Mouse (Mus musculus) liver, embryonic 15.5 days (tissue): ENCODE measurements around the gene Krtap1-4. TPM values are rescaled to one million over a fixed set of nuclear protein-coding genes. Genes with fewer than 3 reads are reported as not detected.

Experiments
- ATAC-seq: fragments of 200-750 bp; cut with Nextera tagmentation; 2 replicates; pipeline ENCODE4 v1.8.0; 2017; ENCODE audit warnings: moderate number of reproducible peaks, mild to moderate bottlenecking, moderate library complexity; ENCODE audit not compliant: insufficient read depth
- H3K27ac ChIP-seq: fragments of 300-500 bp; sonication (generic); replicated peaks from 2 replicates; pipeline ENCODE4 v1.5.1; 2015; ENCODE audit warnings: mild to moderate bottlenecking, inconsistent platforms
- H3K27me3 ChIP-seq: fragments of 300-500 bp; sonication (generic); 2 replicates; pipeline ENCODE4 v1.6.1; 2015; ENCODE audit warnings: mild to moderate bottlenecking, inconsistent platforms
- H3K36me3 ChIP-seq: fragments of 300-500 bp; sonication (generic); replicated peaks from 2 replicates; pipeline ENCODE4 v1.6.1; 2015; ENCODE audit warnings: moderate library complexity, mild to moderate bottlenecking, inconsistent platforms
- H3K4me1 ChIP-seq: fragments of 300-500 bp; sonication (generic); replicated peaks from 2 replicates; pipeline ENCODE4 v1.6.1; 2015; ENCODE audit warnings: inconsistent platforms
- H3K4me2 ChIP-seq: fragments of 300-500 bp; sonication (generic); 2 replicates; pipeline ENCODE4 v1.6.1; 2015; ENCODE audit warnings: moderate library complexity, mild to moderate bottlenecking, inconsistent platforms
- H3K4me3 ChIP-seq: fragments of 300-500 bp; sonication (generic); replicated peaks from 2 replicates; pipeline ENCODE4 v1.5.1; 2015; ENCODE audit warnings: mild to moderate bottlenecking, inconsistent platforms
- H3K9ac ChIP-seq: fragments of 300-500 bp; sonication (generic); 2 replicates; pipeline ENCODE4 v1.6.1; 2015; ENCODE audit warnings: moderate library complexity, mild to moderate bottlenecking, inconsistent platforms
- H3K9me3 ChIP-seq: fragments of 300-500 bp; sonication (generic); replicated peaks from 2 replicates; pipeline ENCODE4 v1.6.1; 2016; ENCODE audit warnings: inconsistent platforms
- WGBS: fragments of 180-500 bp; shearing (Covaris S2); methylation state at CpG from one replicate; pipeline ENCODE4 v1.1.7; 2015; ENCODE audit warnings: mixed read lengths; ENCODE audit not compliant: insufficient replicate concordance; 5-methylcytosine and 5-hydroxymethylcytosine counted together
- polyA plus RNA-seq: library from polyadenylated mRNA; unstranded; fragments of >200 nt; fragmentation: Nextera tagmentation; extraction: Ambion mirVana; gene quantifications from 2 replicates; pipeline ENCODE4 v1.2.1, GENCODE M21; 2015

The Krtap1-4 gene
- polyA plus RNA-seq, 1 experiment from 2014 or later, result not detected

DNA sequence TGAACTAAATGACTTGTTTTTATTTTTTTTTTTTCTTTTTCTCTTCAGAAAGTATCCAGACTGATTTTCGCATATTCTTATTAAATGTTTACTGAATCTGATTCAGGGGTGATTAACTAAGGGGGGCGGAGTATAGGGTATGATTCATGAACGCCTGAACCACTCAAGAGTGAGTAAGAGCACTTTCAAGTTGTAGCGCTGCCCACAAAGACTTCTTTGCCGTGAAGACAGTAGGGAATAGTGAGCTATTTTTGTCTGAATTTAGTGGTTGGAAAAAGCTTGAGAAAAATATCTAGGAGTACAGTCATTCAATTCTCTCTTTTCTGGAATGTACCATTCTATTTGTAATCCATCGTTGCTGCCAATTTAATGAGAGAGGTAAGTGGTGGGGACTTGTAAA lies 1.9 kb downstream of the Krtap1-4 start:
- 67% methylated on average over 6 of the region's 6 CpGs for WGBS
- no peak overlapping the region for H3K4me3 ChIP-seq
- H3K27me3 ChIP-seq, result no peaks in the 10 kb centered on the region
- no peak overlapping the region for H3K27ac ChIP-seq
- no peaks in the 10 kb centered on the region for H3K4me1 ChIP-seq
- H3K9me3 ChIP-seq, result no peaks in the 10 kb centered on the region
- no peak overlapping the region for H3K4me2 ChIP-seq
- no peaks in the 10 kb centered on the region for H3K36me3 ChIP-seq
- no peak for ATAC-seq
- H3K9ac ChIP-seq, result no peak overlapping the region

DNA sequence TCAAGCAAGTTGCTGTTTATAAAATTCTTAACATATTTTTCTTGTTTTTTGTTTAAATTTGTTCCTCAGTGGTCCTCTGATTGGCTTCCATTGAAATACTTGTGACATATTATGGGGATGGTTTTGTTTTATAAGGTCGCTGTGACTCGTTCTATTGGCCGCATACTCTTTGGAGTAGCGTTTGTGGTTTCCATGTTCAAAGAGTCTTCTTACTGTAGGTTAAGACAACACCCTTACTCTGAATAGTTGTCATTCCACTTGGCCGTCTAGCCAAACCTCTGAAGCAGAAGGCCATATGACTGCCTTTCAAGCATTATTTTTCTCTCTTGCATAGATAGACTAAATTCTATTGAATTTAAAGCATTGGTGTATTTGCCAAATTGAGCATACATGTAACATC lies 2.4 kb downstream of the Krtap1-4 start:
- Histone ChIP-seq H3K36me3 (no peaks in the 10 kb centered on the region), H3K4me2 (no peak overlapping the region), H3K4me1 (no peaks in the 10 kb centered on the region), H3K27me3 (no peaks in the 10 kb centered on the region), H3K27ac (no peak overlapping the region), H3K9me3 (no peaks in the 10 kb centered on the region), H3K4me3 (no peak overlapping the region), H3K9ac (no peak overlapping the region)
- WGBS, result 77% methylated on average over 5 of the region's 5 CpGs
- no peak for ATAC-seq

DNA sequence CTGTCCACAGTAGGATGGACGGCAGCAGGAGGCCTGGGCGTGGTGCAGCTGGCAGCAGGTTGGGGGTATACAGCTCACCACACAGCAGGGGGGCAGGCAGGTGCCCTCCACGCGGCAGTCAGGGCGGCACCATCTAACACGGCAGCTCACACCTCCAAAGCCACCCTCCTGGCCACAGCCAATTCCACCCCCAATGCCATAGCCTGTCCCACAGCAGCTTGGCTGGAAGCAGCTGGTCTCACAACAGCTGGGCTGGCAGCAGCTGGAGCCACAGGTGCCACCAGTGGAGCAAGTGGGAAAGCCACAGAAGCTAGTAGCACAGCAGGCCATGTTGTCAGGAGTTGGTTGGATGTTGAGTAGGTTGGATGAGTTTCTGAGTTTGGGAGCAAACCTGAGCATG lies 2.8 kb downstream of the Krtap1-4 start, which contains the start of gene Krtap1-5:
TSS of gene Krtap1-5 (minus strand) at position 381 of the 400 bp plus-strand sequence.
- H3K36me3 ChIP-seq, result no peaks in the 10 kb centered on the region
- H3K4me1 ChIP-seq, result no peaks in the 10 kb centered on the region
- H3K4me3 ChIP-seq, result no peak within 1 kb of the TSS
- no peaks in the 10 kb centered on the region for H3K27me3 ChIP-seq
- ATAC-seq, result no peak
- H3K4me2 ChIP-seq, result no peak within 1 kb of the TSS
- H3K27ac ChIP-seq, result no peak within 1 kb of the TSS
- no peak within 1 kb of the TSS for H3K9ac ChIP-seq
- WGBS, result 72% methylated on average over 6 of the region's 6 CpGs
- H3K9me3 ChIP-seq, result no peaks in the 10 kb centered on the region

DNA sequence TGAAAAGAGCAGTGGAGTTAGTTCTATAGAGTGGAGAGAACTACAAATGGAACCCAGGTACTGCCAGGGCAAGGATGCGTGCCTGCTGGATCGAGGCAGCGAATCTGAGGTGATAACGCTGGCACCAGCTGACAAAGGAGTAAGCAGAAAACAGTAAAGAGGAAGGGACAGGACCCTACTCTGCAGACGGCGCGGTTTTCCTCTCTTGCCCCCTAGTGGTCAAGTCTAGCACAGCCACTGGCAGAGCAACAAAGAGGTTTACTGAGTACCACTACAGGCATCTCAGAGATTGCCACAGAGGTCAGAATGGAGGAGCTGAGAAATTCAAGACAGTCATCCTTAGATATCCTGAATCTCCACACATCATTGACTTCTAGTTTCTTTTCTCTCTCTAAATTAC lies 9.3 kb downstream of the Krtap1-4 start:
- Histone ChIP-seq H3K27ac (no peak overlapping the region), H3K9me3 (no peaks in the 10 kb centered on the region), H3K36me3 (no peaks in the 10 kb centered on the region), H3K27me3 (no peaks in the 10 kb centered on the region), H3K9ac (no peak overlapping the region), H3K4me2 (no peak overlapping the region), H3K4me1 (no peaks in the 10 kb centered on the region), H3K4me3 (no peak overlapping the region)
- ATAC-seq, result no peak
- WGBS, result 0% methylated on average over 7 of the region's 7 CpGs

- no peaks in the 10 kb centered on the region for H3K27me3 ChIP-seq
- no peak overlapping the region for H3K4me2 ChIP-seq
- WGBS, result 44% methylated on average over 4 of the region's 4 CpGs
- no peaks in the 10 kb centered on the region for H3K36me3 ChIP-seq
- H3K27ac ChIP-seq, result no peak overlapping the region
- no peak overlapping the region for H3K9ac ChIP-seq
- ATAC-seq, result no peak
- H3K4me1 ChIP-seq, result no peaks in the 10 kb centered on the region
- no peak overlapping the region for H3K4me3 ChIP-seq
- H3K9me3 ChIP-seq, result no peaks in the 10 kb centered on the region
These were observed 10.3 kb downstream of the Krtap1-4 start for GRCm38 (mm10) chr11:99573164-99573563.

DNA sequence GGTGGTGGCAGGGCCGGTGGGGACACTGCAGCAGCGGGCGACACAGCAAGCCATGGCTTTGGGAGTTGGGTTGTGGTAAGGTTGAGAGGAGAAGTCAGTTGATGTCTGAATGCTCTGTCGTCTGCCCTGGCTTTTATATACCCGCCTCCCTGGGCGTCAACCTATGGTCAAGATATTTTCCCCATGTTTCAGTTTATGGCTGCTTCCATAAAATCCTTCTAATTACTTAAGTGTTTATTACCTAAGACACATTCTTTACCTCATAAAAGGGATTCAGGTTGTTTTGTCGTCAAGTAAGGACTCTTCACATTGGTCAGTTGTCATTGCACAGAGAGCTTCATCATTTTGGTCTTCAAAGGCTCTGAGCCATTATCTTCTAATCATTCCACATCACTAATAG lies 16.9 kb downstream of the Krtap1-4 start, which contains the start of gene Krtap3-1:
TSS of gene Krtap3-1 (minus strand) at position 101 of the 400 bp plus-strand sequence.
- Histone ChIP-seq H3K9ac (no peak within 1 kb of the TSS), H3K4me1 (no peaks in the 10 kb centered on the region), H3K4me3 (no peak within 1 kb of the TSS), H3K27me3 (no peaks in the 10 kb centered on the region), H3K27ac (no peak within 1 kb of the TSS), H3K36me3 (no peaks in the 10 kb centered on the region), H3K9me3 (no peaks in the 10 kb centered on the region), H3K4me2 (no peak within 1 kb of the TSS)
- no peak for ATAC-seq
- WGBS, result 69% methylated on average over 7 of the region's 7 CpGs

DNA sequence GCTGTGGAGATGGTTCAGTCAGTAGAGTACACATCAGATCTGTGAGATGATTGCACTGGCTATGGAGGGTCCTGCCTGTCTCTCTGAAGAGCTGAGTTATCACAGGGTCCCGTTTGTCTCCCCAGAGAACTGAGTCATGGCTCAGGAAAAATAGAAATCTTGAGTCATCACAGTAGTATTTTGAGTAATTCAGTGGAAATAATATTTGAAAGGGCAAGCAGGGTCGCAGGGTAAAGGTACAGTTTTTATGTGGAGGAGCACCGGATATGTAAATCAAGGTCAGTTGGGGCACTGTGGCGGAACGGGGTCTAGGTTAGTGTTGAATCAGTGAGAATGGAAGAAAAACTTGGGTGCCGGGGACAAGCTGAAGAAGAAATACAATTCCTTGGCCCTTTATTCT lies 20.9 kb downstream of the Krtap1-4 start:
- Histone ChIP-seq H3K4me3 (no peak overlapping the region), H3K27ac (no peak overlapping the region), H3K9ac (no peak overlapping the region), H3K27me3 (no peaks in the 10 kb centered on the region), H3K9me3 (no peaks in the 10 kb centered on the region), H3K4me1 (no peaks in the 10 kb centered on the region), H3K4me2 (no peak overlapping the region), H3K36me3 (no peaks in the 10 kb centered on the region)
- 59% methylated on average over 6 of the region's 6 CpGs for WGBS
- no peak for ATAC-seq

GRCm38 (mm10) chr11:99559366-99559765 lies 24.1 kb downstream of the Krtap1-4 start, which contains the start of gene Gm11939:
Gene Gm11939 (minus strand): TSS chr11:99559466.
- Histone ChIP-seq H3K36me3 (no peaks in the 10 kb centered on the region), H3K9me3 (no peaks in the 10 kb centered on the region), H3K4me3 (no peak within 1 kb of the TSS), H3K27me3 (no peaks in the 10 kb centered on the region), H3K9ac (no peak within 1 kb of the TSS), H3K4me2 (no peak within 1 kb of the TSS), H3K27ac (no peak within 1 kb of the TSS), H3K4me1 (no peaks in the 10 kb centered on the region)
- ATAC-seq, result no peak
- WGBS, result 76% methylated on average over 9 of the region's 9 CpGs

- ATAC-seq, result no peak
- no peak overlapping the region for H3K4me2 ChIP-seq
- no peak overlapping the region for H3K4me3 ChIP-seq
- no peak overlapping the region for H3K9ac ChIP-seq
- no peak overlapping the region for H3K27ac ChIP-seq
- no peaks in the 10 kb centered on the region for H3K27me3 ChIP-seq
- WGBS, result 60% methylated on average over 3 of the region's 3 CpGs
- H3K36me3 ChIP-seq, result no peaks in the 10 kb centered on the region
- H3K4me1 ChIP-seq, result no peaks in the 10 kb centered on the region
- no peaks in the 10 kb centered on the region for H3K9me3 ChIP-seq
These were observed 25.3 kb downstream of the Krtap1-4 start for GRCm38 (mm10) chr11:99557976-99558745.

DNA sequence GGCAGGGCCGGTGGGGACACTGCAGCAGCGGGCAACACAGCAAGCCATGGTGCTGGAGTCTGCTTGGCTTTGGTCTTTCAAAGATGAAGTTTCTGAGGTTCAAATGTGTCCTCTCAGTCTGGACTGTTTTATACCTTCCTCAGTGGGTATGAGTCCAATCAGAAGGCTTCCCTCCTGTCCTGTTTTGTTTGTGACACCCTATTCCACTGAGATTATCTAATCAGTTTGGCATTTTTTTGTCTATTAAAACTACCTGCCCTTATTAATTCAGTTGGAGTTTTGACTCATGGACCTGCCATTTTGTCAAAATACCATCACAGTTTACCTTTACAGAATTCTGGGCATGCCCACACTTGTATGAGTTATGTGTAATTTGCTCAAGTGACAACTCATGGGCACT lies 26.7 kb downstream of the Krtap1-4 start, which contains the start of gene Krtap3-2:
TSS of gene Krtap3-2 (minus strand) at position 101 of the 400 bp plus-strand sequence.
- H3K4me3 ChIP-seq, result no peak within 1 kb of the TSS

GRCm38 (mm10) chr11:99556195-99556594 lies 27.3 kb downstream of the Krtap1-4 start:
- Histone ChIP-seq H3K27ac (no peak overlapping the region), H3K27me3 (no peaks in the 10 kb centered on the region), H3K9ac (no peak overlapping the region), H3K4me1 (no peaks in the 10 kb centered on the region), H3K36me3 (no peaks in the 10 kb centered on the region), H3K9me3 (no peaks in the 10 kb centered on the region), H3K4me3 (no peak overlapping the region), H3K4me2 (no peak overlapping the region)
- no peak for ATAC-seq
- WGBS, result 61% methylated on average over 2 of the region's 2 CpGs

More for the DNA sequence above, 26.7 kb downstream of the Krtap1-4 start, which contains the start of gene Krtap3-2:
- ATAC-seq, result no peak
- no peaks in the 10 kb centered on the region for H3K9me3 ChIP-seq
- H3K27ac ChIP-seq, result no peak within 1 kb of the TSS
- no peaks in the 10 kb centered on the region for H3K36me3 ChIP-seq
- no peak within 1 kb of the TSS for H3K9ac ChIP-seq
- H3K4me2 ChIP-seq, result no peak within 1 kb of the TSS
- no peaks in the 10 kb centered on the region for H3K27me3 ChIP-seq
- 69% methylated on average over 2 of the region's 2 CpGs for WGBS
- H3K4me1 ChIP-seq, result no peaks in the 10 kb centered on the region
